Mouse (Mus musculus) liver, adult 2 months (tissue): ENCODE results near the gene Fgf2. TPM values are rescaled to one million over a fixed set of nuclear protein-coding genes. Genes with fewer than 3 reads are reported as not detected.

Source experiments
- DNase-seq: peaks from one replicate; pipeline ENCODE4 v3.0.0-alpha.2; 2011; ENCODE audit warnings: low read depth, low spot score; ENCODE audit errors: extremely low read depth
- H3K27ac ChIP-seq: fragments of 200-500 bp; replicated peaks from 2 replicates; pipeline ENCODE4 v1.5.1; 2012; ENCODE audit warnings: low read depth, mild to moderate bottlenecking, control low read depth, inconsistent platforms, low read length; ENCODE audit not compliant: insufficient read depth
- H3K27me3 ChIP-seq: fragments of 200-500 bp; 2 replicates; pipeline ENCODE4 v1.6.1; 2012; ENCODE audit warnings: mild to moderate bottlenecking, moderate library complexity, low read length, inconsistent platforms; ENCODE audit not compliant: control insufficient read depth, insufficient read depth
- H3K36me3 ChIP-seq: fragments of 200-500 bp; 2 replicates; pipeline ENCODE4 v1.6.1; 2012; ENCODE audit warnings: low read length, inconsistent platforms; ENCODE audit not compliant: control insufficient read depth, insufficient read depth
- H3K4me1 ChIP-seq: fragments of 200-500 bp; 2 replicates; pipeline ENCODE4 v1.6.1; 2011; ENCODE audit warnings: low read length; ENCODE audit not compliant: control insufficient read depth, insufficient read depth
- H3K4me3 ChIP-seq: fragments of 200-500 bp; 2 replicates; pipeline ENCODE4 v1.5.1; 2011; ENCODE audit warnings: low read depth, mild to moderate bottlenecking, control low read depth, low read length, moderate library complexity; ENCODE audit not compliant: insufficient read depth
- H3K79me2 ChIP-seq: fragments of 200-500 bp; 2 replicates; pipeline ENCODE4 v1.6.1; 2012; ENCODE audit warnings: inconsistent platforms, mild to moderate bottlenecking, low read length, moderate library complexity; ENCODE audit not compliant: control insufficient read depth, insufficient read depth
- H3K9ac ChIP-seq: fragments of 200-500 bp; 2 replicates; pipeline ENCODE4 v1.6.1; 2012; ENCODE audit warnings: low read depth, mild to moderate bottlenecking, control low read depth, inconsistent platforms, low read length
- CTCF ChIP-seq: fragments of 200-500 bp; IDR thresholded peaks from 2 replicates; pipeline ENCODE4 v1.5.1; 2011; ENCODE audit warnings: low read depth, low read length, control low read depth
- POLR2A ChIP-seq: fragments of 200-500 bp; IDR thresholded peaks from 2 replicates; pipeline ENCODE4 v1.6.1; 2011; ENCODE audit warnings: low read length, control low read depth; ENCODE audit not compliant: insufficient read depth; ENCODE audit errors: extremely low read depth
- WGBS: fragments of 180-500 bp; shearing (Covaris S2); methylation state at CpG from one replicate; pipeline ENCODE4 v1.1.7; 2018; 5-methylcytosine and 5-hydroxymethylcytosine counted together
- polyA plus RNA-seq: library from polyadenylated mRNA; depleted of rRNA; stranded (reverse); fragments of >200 nt; gene quantifications from 2 replicates; pipeline ENCODE4 v1.2.3, GENCODE M21; 2012
- total RNA-seq: library from RNA; depleted of rRNA; stranded (reverse); fragments of >200 nt; gene quantifications from 2 replicates; pipeline ENCODE4 v1.2.3, GENCODE M21; 2014

Gene Fgf2
- total and polyA plus RNA-seq, 2 experiments = 0.11 to 0.46 TPM

GRCm38 (mm10) chr3:37328489-37328888 is 19.7 kb upstream of the Fgf2 start:
- Histone ChIP-seq H3K4me1 (no peaks in the 10 kb centered on the region), H3K4me3 (no peak overlapping the region), H3K9ac (no peak overlapping the region), H3K27me3 (no peaks in the 10 kb centered on the region), H3K27ac (no peak overlapping the region), H3K79me2 (no peaks in the 10 kb centered on the region), H3K36me3 (no peaks in the 10 kb centered on the region)
- TF ChIP-seq CTCF (no peak), POLR2A (no peak)
- DNase-seq = no peak
- 75% methylated on average over 2 of the region's 2 CpGs for WGBS

- WGBS = 89% methylated on average over 1 of the region's 1 CpGs
These were observed 18.2 kb upstream of the Fgf2 start for GRCm38 (mm10) chr3:37329963-37330362.

GRCm38 (mm10) chr3:37331999-37332449 is 16.1 kb upstream of the Fgf2 start:
- TF ChIP-seq POLR2A = no peak
- no peak for TF ChIP-seq CTCF
- Histone ChIP-seq H3K79me2 (no peaks in the 10 kb centered on the region), H3K4me1 (no peaks in the 10 kb centered on the region), H3K4me3 (no peak overlapping the region), H3K9ac (no peak overlapping the region), H3K27ac (no peak overlapping the region), H3K27me3 (no peaks in the 10 kb centered on the region), H3K36me3 (no peaks in the 10 kb centered on the region)
- 65% methylated on average over 6 of the region's 6 CpGs for WGBS
- peak; percentile 21 for DNase-seq

More at GRCm38 (mm10) chr3:37329963-37330362, 18.2 kb upstream of the Fgf2 start:
- no peak for TF ChIP-seq POLR2A
- no peak for TF ChIP-seq CTCF
- H3K27ac ChIP-seq = no peak overlapping the region
- no peak overlapping the region for H3K9ac ChIP-seq
- no peaks in the 10 kb centered on the region for H3K27me3 ChIP-seq
- DNase-seq = no peak
- H3K79me2 ChIP-seq = no peaks in the 10 kb centered on the region
- H3K4me1 ChIP-seq = no peaks in the 10 kb centered on the region
- no peaks in the 10 kb centered on the region for H3K36me3 ChIP-seq
- H3K4me3 ChIP-seq = no peak overlapping the region

- DNase-seq = no peak
- no peak overlapping the region for H3K27ac ChIP-seq
- no peaks in the 10 kb centered on the region for H3K36me3 ChIP-seq
- no peaks in the 10 kb centered on the region for H3K79me2 ChIP-seq
- TF ChIP-seq POLR2A = no peak
- WGBS = 94% methylated on average over 4 of the region's 4 CpGs
- H3K4me3 ChIP-seq = no peak overlapping the region
- no peaks in the 10 kb centered on the region for H3K4me1 ChIP-seq
- H3K9ac ChIP-seq = no peak overlapping the region
- H3K27me3 ChIP-seq = no peaks in the 10 kb centered on the region
These were observed 14.1 kb upstream of the Fgf2 start for GRCm38 (mm10) chr3:37334053-37334452.

GRCm38 (mm10) chr3:37341110-37341509 is 7.0 kb upstream of the Fgf2 start:
- Histone ChIP-seq H3K79me2 (no peaks in the 10 kb centered on the region), H3K9ac (no peak overlapping the region), H3K27me3 (no peaks in the 10 kb centered on the region), H3K4me1 (peaks cover 4% of the 10 kb centered on the region; the same call in 1 of the 2 replicates), H3K36me3 (no peaks in the 10 kb centered on the region), H3K4me3 (no peak overlapping the region), H3K27ac (no peak overlapping the region)
- DNase-seq = peak; percentile 64
- TF ChIP-seq POLR2A (no peak), CTCF (peak; percentile 81)
- WGBS = 70% methylated on average over 5 of the region's 5 CpGs

- Histone ChIP-seq H3K4me1 (peaks cover 4% of the 10 kb centered on the region; the same call in 1 of the 2 replicates), H3K36me3 (no peaks in the 10 kb centered on the region), H3K27ac (no peak overlapping the region), H3K27me3 (peaks cover 4% of the 10 kb centered on the region; the same call in 1 of the 2 replicates), H3K4me3 (no peak overlapping the region), H3K79me2 (no peaks in the 10 kb centered on the region), H3K9ac (no peak overlapping the region)
- TF ChIP-seq CTCF (no peak), POLR2A (no peak)
- peak; percentile 46 for DNase-seq
- 16% methylated on average over 5 of the region's 5 CpGs for WGBS
These were observed 5.3 kb upstream of the Fgf2 start for GRCm38 (mm10) chr3:37342811-37343210.
